Mouse (Mus musculus): ENCODE measurements around the gene Chrm4. TPM values are rescaled to one million over a fixed set of nuclear protein-coding genes. Genes with fewer than 3 reads are reported as not detected.
A peak's percentile ranks its signal among the peaks of the same experiment; 100 is the strongest.

Chrm4 gene
- total RNA-seq, 2 experiments from 2014 or later: 56.6 to 61.4 TPM

- DNase-seq (ENCODE audit: low spot score in 2 of 2): no peak
These were observed 35.1 kb downstream of the Chrm4 start for GRCm38 (mm10) chr2:91961901-91962761.

GRCm38 (mm10) chr2:91962864-91963401 is 35.9 kb downstream of the Chrm4 start:
- no peak for DNase-seq (ENCODE audit: low spot score in 2 of 2)

- peak; percentile 94 to 96 for DNase-seq (ENCODE audit: low spot score in 2 of 2)
These were observed 36.4 kb downstream of the Chrm4 start for GRCm38 (mm10) chr2:91963443-91963932.

- DNase-seq (ENCODE audit: low spot score in 2 of 2): no peak
These were observed 37.7 kb downstream of the Chrm4 start for GRCm38 (mm10) chr2:91964610-91965204.

DNA sequence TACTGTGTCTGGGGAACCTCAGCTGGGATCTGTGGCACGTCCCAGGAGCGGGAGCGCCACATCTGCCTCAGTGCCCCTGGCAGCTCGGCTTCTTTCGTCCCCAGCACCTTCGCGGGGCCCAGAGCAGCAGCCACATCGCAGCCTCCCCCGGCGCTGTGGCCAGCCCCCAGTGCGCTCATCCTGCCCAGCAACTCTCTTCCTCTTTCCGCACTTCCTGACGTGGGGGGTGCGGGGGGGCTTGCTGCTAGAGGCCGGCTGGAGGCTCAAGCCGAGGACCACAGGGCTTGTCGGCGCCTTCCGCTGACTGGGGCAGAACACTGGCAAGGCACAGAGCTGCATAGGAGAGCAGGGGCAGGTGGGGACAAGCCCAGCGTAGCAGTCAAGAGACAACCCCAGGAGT is 38.4 kb downstream of the Chrm4 start:
- DNase-seq (ENCODE audit: low spot score in 2 of 2): no peak

- no peak for DNase-seq (ENCODE audit: low spot score in 2 of 2)
These were observed 39.3 kb downstream of the Chrm4 start for GRCm38 (mm10) chr2:91966367-91966766.

DNA sequence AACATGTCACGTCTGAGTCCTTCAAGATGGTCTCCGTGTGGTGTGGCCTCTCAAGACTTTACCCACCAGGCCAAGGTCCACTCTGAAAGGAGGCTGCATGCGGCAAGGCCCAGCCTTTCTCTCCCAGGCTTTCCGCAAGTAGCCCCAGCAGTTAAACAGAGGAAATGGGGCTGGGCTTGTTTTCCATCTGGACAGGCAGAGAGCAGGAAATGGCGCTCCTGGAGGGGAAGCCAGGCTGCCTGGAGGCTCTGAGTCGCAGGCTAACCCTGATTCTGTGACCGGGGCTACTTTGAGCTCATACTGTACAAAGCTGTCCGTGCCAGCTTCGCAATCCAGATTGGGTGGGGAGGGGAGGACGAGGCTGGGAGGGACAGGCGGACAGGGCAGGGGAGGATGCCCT is 40.9 kb downstream of the Chrm4 start:
- DNase-seq (ENCODE audit: low spot score in 2 of 2): no peak

- DNase-seq (ENCODE audit: low spot score in 2 of 2): peak in 1 of 2 experiments; percentile 72
These were observed 44.4 kb downstream of the Chrm4 start for GRCm38 (mm10) chr2:91971231-91972097.

DNA sequence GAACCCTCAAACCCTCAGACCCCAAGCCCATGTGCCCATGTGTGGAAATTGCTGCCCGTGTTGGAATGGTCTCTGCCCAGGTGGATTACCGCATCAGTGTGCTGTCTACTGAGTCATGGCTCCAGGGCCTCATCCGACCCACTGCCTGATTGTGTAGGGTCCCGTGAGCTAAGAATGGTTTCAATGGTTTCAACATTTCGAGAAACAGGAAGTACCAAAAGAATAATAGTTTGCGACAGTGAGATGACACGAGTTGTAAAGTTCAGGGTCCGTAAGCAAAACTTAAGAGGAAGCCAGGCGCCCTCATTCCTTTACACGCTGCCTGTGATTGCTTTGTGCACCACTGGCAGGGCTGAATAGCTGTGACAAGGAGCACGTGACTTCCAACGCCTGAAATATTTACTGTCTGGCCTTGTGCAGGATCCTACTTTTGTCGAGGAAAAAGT is 45.1 kb downstream of the Chrm4 start:
- DNase-seq (ENCODE audit: low spot score in 2 of 2): no peak

DNA sequence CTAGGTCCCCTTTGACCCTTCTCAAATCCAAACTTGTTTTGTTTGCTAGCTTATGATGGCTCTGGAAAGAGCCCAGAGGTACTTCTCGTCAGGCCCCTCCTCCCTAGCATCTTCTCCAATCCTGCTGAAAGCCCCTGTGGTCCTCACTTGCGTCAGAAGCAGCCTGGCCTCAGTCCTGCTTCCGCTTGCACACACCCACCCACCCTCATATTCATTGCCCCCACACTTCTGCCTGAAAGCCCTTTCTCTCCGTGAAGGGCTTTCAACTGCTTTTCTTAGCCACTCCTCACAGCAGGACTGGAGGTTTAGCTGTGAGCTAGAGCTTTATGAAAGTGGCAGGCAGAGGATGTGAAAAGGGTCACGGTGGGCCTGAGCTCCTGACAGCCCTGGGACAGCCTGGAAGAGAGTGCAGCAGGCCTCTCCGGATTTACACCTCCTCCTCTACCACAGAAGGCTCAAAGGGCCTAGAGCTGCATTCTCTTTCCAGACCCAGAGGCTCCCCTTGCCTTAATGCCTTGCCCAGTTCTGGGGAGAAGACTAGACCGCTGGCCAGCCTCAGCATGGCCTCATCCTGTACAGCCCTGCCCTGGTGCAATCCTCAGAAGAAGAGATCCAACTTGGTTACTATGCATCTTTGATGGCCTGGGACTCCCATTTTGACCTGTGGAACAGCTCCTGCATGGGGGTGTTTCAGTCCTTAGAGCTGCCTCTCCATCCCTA is 46.5 kb downstream of the Chrm4 start:
- no peak for DNase-seq (ENCODE audit: low spot score in 2 of 2)

GRCm38 (mm10) chr2:91975581-91976541 is 48.8 kb downstream of the Chrm4 start, which contains the start of gene Dgkz:
Dgkz (minus strand) TSS chr2:91975864.
- DNase-seq (ENCODE audit: low spot score in 2 of 2): peak in 1 of 2 experiments; percentile 51

GRCm38 (mm10) chr2:91977960-91978359 is 50.9 kb downstream of the Chrm4 start:
- DNase-seq (ENCODE audit: low spot score in 2 of 2): no peak

Small RNA genes lying within 50 kb of the gene (microRNA-seq; reads per million reads assigned to microRNA genes)
- 0.50 to 0.85 reads per million in 2 experiments for gene Mir6999

Other genes starting within 250 kb of the Chrm4 start
- 10 to 100 TPM; 91.9 to 92.9 TPM for gene Atg13, start 216.7 kb upstream of the Chrm4 start, total RNA-seq (2021)
- 1 to 10 TPM; 6.6 to 7.8 TPM for gene Harbi1, start 216.4 kb upstream of the Chrm4 start, total RNA-seq (2021)
- gene Ambra1, start 197.1 kb upstream of the Chrm4 start, total RNA-seq (2021): 10 to 100 TPM; 52.5 to 53.6 TPM
- 10 to 100 TPM; 19.0 to 23.8 TPM for gene Mdk, start 5.0 kb downstream of the Chrm4 start, total RNA-seq (2021)
- gene Gm9821, start 18.5 kb downstream of the Chrm4 start, total RNA-seq (2021): not detected
- 100 to 1,000 TPM; 491 to 526 TPM for gene Dgkz, start 48.6 kb downstream of the Chrm4 start, total RNA-seq (2021)
- 1 to 10 TPM; 2.3 to 2.6 TPM for gene Creb3l1, start 97.3 kb downstream of the Chrm4 start, total RNA-seq (2021)
- 100 to 1,000 TPM; 121 to 130 TPM for gene Phf21a, start 165.9 kb downstream of the Chrm4 start, total RNA-seq (2021)

Measured in left cerebral cortex, adult 18-20 months (tissue).